Mouse (Mus musculus): ENCODE results near the gene Cers5. TPM values are rescaled to one million over a fixed set of nuclear protein-coding genes. Genes with fewer than 3 reads are reported as not detected.
"Not testable (repeated sequence)": the region's sequence is repeated elsewhere in the genome, so short reads cannot be mapped to it uniquely, and the experiment has no call there.

Cers5 gene
- polyA plus RNA-seq, 1 experiment from 2014 or later, result 81.6 TPM

- not testable (repeated sequence) for H3K9me3 ChIP-seq (replicated peaks); ATAC-seq (replicated peaks; ENCODE audit: low FRiP score)
- Histone ChIP-seq H3K4me3 (replicated peaks) (peak overlapping the region; percentile 91), H3K36me3 (peaks cover 23% of the 10 kb centered on the region), H3K4me1 (peaks cover 56% of the 10 kb centered on the region), H3K9ac (peak overlapping the region; percentile 98), H3K27me3 (peaks cover 17% of the 10 kb centered on the region; the same call in 1 of the 2 replicates), H3K27ac (peak overlapping the region; percentile 97), H3K4me2 (peak overlapping the region; percentile 73)
- WGBS, result 51% methylated on average over 16 of the region's 16 CpGs
These were observed 71.1 kb downstream of the Cers5 start for GRCm38 (mm10) chr15:99701640-99701998.

GRCm38 (mm10) chr15:99700219-99701106 is 72.2 kb downstream of the Cers5 start:
- Histone ChIP-seq H3K4me2 (no peak overlapping the region; the same call in 1 of the 2 replicates), H3K27me3 (peaks cover 17% of the 10 kb centered on the region; the same call in 1 of the 2 replicates), H3K4me1 (peaks cover 56% of the 10 kb centered on the region), H3K27ac (no peak overlapping the region), H3K4me3 (replicated peaks) (no peak overlapping the region), H3K9ac (no peak overlapping the region), H3K9me3 (replicated peaks) (no peaks in the 10 kb centered on the region), H3K36me3 (peaks cover 13% of the 10 kb centered on the region)
- 79% methylated on average over 18 of the region's 18 CpGs for WGBS
- no peak for ATAC-seq (replicated peaks; ENCODE audit: low FRiP score)

GRCm38 (mm10) chr15:99699715-99700114 is 73.0 kb downstream of the Cers5 start:
- no peak overlapping the region for H3K27ac ChIP-seq
- 72% methylated on average over 10 of the region's 10 CpGs for WGBS
- ATAC-seq (replicated peaks; ENCODE audit: low FRiP score), result no peak

GRCm38 (mm10) chr15:99698533-99699085 is 74.1 kb downstream of the Cers5 start:
- peak overlapping the region; percentile 25; the same call in 1 of the 2 replicates for H3K4me2 ChIP-seq
- 32% methylated on average over 20 of the region's 20 CpGs for WGBS
- H3K9ac ChIP-seq, result no peak overlapping the region
- no peaks in the 10 kb centered on the region for H3K36me3 ChIP-seq
- H3K4me1 ChIP-seq, result peaks cover 42% of the 10 kb centered on the region
- H3K9me3 ChIP-seq (replicated peaks), result no peaks in the 10 kb centered on the region
- H3K4me3 ChIP-seq (replicated peaks), result no peak overlapping the region
- no peak overlapping the region for H3K27ac ChIP-seq
- peaks cover 20% of the 10 kb centered on the region; the same call in 1 of the 2 replicates for H3K27me3 ChIP-seq
- no peak for ATAC-seq (replicated peaks; ENCODE audit: low FRiP score)

More at GRCm38 (mm10) chr15:99699715-99700114, 73.0 kb downstream of the Cers5 start:
- Histone ChIP-seq H3K4me3 (replicated peaks) (no peak overlapping the region), H3K36me3 (peaks cover 8% of the 10 kb centered on the region), H3K9me3 (replicated peaks) (no peaks in the 10 kb centered on the region), H3K27me3 (peaks cover 17% of the 10 kb centered on the region; the same call in 1 of the 2 replicates), H3K4me1 (peaks cover 53% of the 10 kb centered on the region), H3K9ac (no peak overlapping the region), H3K4me2 (no peak overlapping the region)

GRCm38 (mm10) chr15:99697309-99697708 is 75.4 kb downstream of the Cers5 start:
- Histone ChIP-seq H3K27me3 (peaks cover 20% of the 10 kb centered on the region; the same call in 1 of the 2 replicates), H3K9ac (no peak overlapping the region), H3K4me3 (replicated peaks) (no peak overlapping the region), H3K36me3 (no peaks in the 10 kb centered on the region), H3K4me1 (peaks cover 30% of the 10 kb centered on the region), H3K9me3 (replicated peaks) (no peaks in the 10 kb centered on the region), H3K27ac (no peak overlapping the region), H3K4me2 (no peak overlapping the region)
- 5% methylated on average over 2 of the region's 2 CpGs for WGBS
- ATAC-seq (replicated peaks; ENCODE audit: low FRiP score), result no peak

- Histone ChIP-seq H3K27me3 (peaks cover 17% of the 10 kb centered on the region), H3K9ac (no peak overlapping the region), H3K27ac (no peak overlapping the region), H3K4me1 (peaks cover 7% of the 10 kb centered on the region), H3K4me3 (replicated peaks) (no peak overlapping the region), H3K9me3 (replicated peaks) (no peaks in the 10 kb centered on the region), H3K36me3 (no peaks in the 10 kb centered on the region), H3K4me2 (no peak overlapping the region)
- WGBS, result 54% methylated on average over 9 of the region's 9 CpGs
- no peak for ATAC-seq (replicated peaks; ENCODE audit: low FRiP score)
These were observed 80.7 kb downstream of the Cers5 start for GRCm38 (mm10) chr15:99691976-99692375.

- Histone ChIP-seq H3K27me3 (peaks cover 14% of the 10 kb centered on the region), H3K36me3 (no peaks in the 10 kb centered on the region), H3K4me1 (peaks cover 7% of the 10 kb centered on the region), H3K9ac (no peak overlapping the region), H3K4me3 (replicated peaks) (no peak overlapping the region), H3K9me3 (replicated peaks) (no peaks in the 10 kb centered on the region), H3K4me2 (no peak overlapping the region), H3K27ac (no peak overlapping the region)
- 9% methylated on average over 4 of the region's 4 CpGs for WGBS
- no peak for ATAC-seq (replicated peaks; ENCODE audit: low FRiP score)
These were observed 81.8 kb downstream of the Cers5 start for GRCm38 (mm10) chr15:99690924-99691323.

GRCm38 (mm10) chr15:99688712-99689111 is 84.0 kb downstream of the Cers5 start:
- Histone ChIP-seq H3K27ac (no peak overlapping the region), H3K4me2 (no peak overlapping the region), H3K4me3 (replicated peaks) (no peak overlapping the region), H3K9me3 (replicated peaks) (no peaks in the 10 kb centered on the region), H3K27me3 (peaks cover 11% of the 10 kb centered on the region), H3K4me1 (peaks cover 7% of the 10 kb centered on the region), H3K9ac (no peak overlapping the region), H3K36me3 (no peaks in the 10 kb centered on the region)
- 5% methylated on average over 4 of the region's 4 CpGs for WGBS
- ATAC-seq (replicated peaks; ENCODE audit: low FRiP score), result peak; percentile 57

Other genes starting within 250 kb of the Cers5 start
- 0.30 and 1.1 TPM in 2 replicates for gene Faim2, start 244.7 kb downstream of the Cers5 start, polyA plus RNA-seq (2015; fragmentation: Nextera tagmentation; extraction: Ambion mirVana)
- gene Aqp2, start 193.8 kb downstream of the Cers5 start, polyA plus RNA-seq (2015; fragmentation: Nextera tagmentation; extraction: Ambion mirVana), result 42.5 and 66.2 TPM in 2 replicates
- gene Aqp5, start 182.1 kb downstream of the Cers5 start, polyA plus RNA-seq (2015; fragmentation: Nextera tagmentation; extraction: Ambion mirVana), result 1.5 and 2.6 TPM in 2 replicates
- 0.08 TPM in 1 of 2 replicates, not detected in the other for gene Aqp6, start 171.5 kb downstream of the Cers5 start, polyA plus RNA-seq (2015; fragmentation: Nextera tagmentation; extraction: Ambion mirVana)
- 141 and 147 TPM in 2 replicates for gene Racgap1, start 121.2 kb downstream of the Cers5 start, polyA plus RNA-seq (2015; fragmentation: Nextera tagmentation; extraction: Ambion mirVana)
- 1.4 and 1.8 TPM in 2 replicates for gene Asic1, start 102.5 kb downstream of the Cers5 start, polyA plus RNA-seq (2015; fragmentation: Nextera tagmentation; extraction: Ambion mirVana)
- 55.3 and 57.4 TPM in 2 replicates for gene Smarcd1, start 70.8 kb downstream of the Cers5 start, polyA plus RNA-seq (2015; fragmentation: Nextera tagmentation; extraction: Ambion mirVana)
- gene Gm17349, start 67.4 kb downstream of the Cers5 start, polyA plus RNA-seq (2015; fragmentation: Nextera tagmentation; extraction: Ambion mirVana), result not detected in 2 replicates
- gene Gpd1, start 55.4 kb downstream of the Cers5 start, polyA plus RNA-seq (2015; fragmentation: Nextera tagmentation; extraction: Ambion mirVana), result 23.0 and 28.5 TPM in 2 replicates
- gene Cox14, start 47.3 kb downstream of the Cers5 start, polyA plus RNA-seq (2015; fragmentation: Nextera tagmentation; extraction: Ambion mirVana), result 184 and 185 TPM in 2 replicates
- 51.5 and 55.2 TPM in 2 replicates for gene Lima1, start 102.6 kb upstream of the Cers5 start, polyA plus RNA-seq (2015; fragmentation: Nextera tagmentation; extraction: Ambion mirVana)
- gene Fam186a, start 194.2 kb upstream of the Cers5 start, polyA plus RNA-seq (2015; fragmentation: Nextera tagmentation; extraction: Ambion mirVana), result not detected in 2 replicates
- gene Larp4, start 197.2 kb upstream of the Cers5 start, polyA plus RNA-seq (2015; fragmentation: Nextera tagmentation; extraction: Ambion mirVana), result 38.6 and 39.4 TPM in 2 replicates

Data from kidney, embryonic 15.5 days (tissue).